Mouse (Mus musculus): Measurements from ENCODE around the gene Sord.
A peak's percentile ranks its signal among the peaks of the same experiment; 100 is the strongest.

The Sord gene

DNA sequence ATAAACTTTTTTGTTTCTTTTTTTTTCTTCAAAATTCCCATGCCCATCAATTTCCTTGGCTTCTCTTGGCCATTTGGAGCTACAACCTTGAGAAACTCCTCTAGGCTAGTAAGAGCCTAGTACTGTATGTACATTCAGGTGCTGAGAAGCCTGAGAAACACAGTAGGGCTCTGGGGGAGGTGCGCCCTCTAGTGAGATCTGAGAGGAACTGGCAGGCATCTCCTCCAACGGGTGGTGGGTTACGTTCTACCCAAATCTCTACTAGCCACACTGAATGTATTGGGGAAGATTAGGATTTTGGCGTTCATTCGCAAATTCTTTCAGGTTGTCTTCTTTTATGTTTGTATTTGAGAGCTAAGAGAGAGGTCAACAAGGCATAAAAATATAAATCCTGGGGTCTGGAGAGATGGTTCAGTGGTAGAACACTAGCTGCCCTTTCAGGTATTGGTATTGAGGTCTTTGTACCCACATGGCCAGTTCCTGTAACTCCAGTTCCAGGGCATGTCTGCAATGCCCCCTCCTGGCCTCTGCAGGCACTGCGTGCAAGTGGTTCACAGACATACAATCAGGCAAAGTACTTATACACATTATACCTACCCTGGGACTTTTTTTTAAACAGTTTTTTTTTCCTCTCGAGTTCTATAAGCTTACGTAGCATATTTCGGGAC is 68.2 kb downstream of the Sord start:
- peak in 1 of 2 experiments; percentile 30 for DNase-seq (ENCODE audit: low spot score in 2 of 2)

DNA sequence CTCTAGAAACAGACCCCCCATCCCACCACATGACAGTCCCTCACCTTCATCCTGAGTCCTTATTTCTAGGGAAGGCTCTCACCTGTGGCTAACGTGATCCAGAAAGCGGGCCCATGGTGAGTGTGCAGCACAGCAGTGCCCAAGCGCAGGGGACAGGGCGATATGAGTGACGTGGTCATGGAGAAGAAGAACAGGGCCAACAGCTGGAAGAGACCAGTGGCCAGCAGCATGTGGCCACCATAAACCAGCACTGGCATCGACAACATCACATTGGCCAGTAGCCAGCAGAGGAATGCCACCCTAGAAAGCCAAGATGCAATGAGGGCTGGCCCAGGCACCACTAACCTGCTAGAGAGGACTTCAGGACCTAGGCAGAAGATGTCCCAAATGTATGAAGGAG is 70.0 kb downstream of the Sord start:
- no peak for DNase-seq (ENCODE audit: low spot score in 2 of 2)

DNA sequence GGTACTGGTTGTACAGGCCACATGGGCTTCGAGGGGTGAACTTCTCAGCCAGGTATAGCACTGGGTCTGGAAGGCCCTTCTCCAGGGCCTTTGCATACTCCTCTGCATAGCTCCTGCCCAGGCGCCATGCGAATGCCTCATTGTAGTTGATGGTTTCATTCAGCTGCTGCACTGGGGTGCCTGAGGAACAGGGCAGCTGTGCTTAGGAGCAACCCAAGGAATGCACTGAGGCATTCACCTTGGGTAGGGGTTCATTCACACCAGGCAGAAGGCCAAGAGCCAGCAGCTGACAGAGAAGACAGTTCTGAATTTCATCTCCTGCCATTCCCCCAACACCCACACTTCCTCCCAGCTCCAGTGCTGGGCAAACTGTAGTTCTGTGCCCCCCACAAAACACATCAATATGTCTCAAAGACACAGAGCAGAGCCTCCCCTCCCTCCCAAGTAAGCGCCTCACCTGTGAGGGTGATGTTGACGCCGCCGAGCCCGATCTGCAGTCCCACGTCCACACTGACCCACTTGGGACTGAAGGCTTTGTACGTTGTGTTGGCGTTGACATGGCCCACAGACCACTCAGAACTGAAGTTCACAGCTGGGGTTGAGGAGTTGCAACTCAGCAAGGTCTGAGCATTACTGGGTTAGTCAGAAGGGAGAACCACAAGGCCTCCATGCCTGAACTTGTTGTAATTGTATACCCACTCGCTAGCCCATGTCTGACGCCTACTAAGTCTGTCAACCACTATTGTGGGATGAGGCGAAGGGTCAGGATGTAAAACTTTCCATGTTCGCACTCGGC is 70.7 kb downstream of the Sord start:
- no peak for DNase-seq (ENCODE audit: low spot score in 2 of 2)

DNA sequence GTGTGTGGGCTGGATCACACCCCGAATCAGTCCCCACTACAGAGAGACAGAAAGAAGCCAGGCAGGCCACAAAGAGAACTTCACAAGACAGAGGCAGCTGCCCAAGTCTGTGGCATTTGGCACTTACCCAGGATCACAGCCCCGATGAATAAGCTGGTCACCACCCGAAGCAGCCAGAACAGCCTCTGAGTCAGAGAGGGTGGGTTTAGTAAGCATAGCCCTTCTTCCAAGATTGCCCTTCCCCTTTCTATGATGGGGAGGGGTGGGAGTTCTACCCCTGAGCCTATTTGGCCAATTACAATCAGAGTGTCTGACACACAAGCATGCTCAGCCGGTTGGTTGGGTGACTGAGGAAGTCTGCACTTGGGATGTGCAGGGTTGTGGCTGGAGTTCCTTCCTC is 71.6 kb downstream of the Sord start:
- DNase-seq (ENCODE audit: low spot score in 2 of 2) = no peak

DNA sequence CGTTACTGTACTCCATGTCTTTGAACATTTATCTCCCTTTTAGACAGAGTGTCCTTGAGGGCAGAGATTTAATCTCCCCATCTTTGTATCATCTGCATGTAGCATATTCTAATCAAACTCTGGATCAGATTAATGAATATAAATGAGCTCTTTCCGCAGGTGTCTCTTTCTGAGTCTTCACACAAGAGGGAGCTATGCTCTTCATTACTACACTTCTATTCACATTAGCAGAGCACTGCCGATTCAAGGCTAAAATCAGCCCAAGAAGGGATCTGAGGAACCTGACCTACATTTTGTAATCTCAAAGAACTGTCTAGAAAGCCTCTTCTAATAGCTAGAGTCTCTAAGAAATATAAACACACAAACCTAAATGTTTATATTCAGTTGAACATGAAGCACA is 75.1 kb downstream of the Sord start:
- DNase-seq (ENCODE audit: low spot score in 2 of 2) = no peak

DNA sequence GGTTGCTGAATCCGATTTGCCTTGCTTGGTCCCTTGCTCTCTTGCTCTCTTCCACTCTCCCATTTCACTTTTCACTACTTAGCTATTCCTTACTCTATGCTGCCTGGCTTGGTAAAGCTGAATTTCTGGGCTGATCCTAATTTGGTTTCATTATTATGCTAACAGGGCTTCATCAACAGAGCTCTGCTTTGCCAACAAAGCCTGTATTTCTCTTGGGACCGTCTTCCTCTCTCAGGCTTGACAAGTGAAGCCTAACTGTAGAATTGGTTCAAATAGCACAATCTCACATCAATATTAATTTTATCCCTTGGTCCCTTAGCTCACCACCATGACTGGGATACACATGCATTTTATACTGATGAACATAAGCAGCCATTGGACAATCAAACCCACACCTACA is 77.0 kb downstream of the Sord start:
- no peak for DNase-seq (ENCODE audit: low spot score in 2 of 2)

DNA sequence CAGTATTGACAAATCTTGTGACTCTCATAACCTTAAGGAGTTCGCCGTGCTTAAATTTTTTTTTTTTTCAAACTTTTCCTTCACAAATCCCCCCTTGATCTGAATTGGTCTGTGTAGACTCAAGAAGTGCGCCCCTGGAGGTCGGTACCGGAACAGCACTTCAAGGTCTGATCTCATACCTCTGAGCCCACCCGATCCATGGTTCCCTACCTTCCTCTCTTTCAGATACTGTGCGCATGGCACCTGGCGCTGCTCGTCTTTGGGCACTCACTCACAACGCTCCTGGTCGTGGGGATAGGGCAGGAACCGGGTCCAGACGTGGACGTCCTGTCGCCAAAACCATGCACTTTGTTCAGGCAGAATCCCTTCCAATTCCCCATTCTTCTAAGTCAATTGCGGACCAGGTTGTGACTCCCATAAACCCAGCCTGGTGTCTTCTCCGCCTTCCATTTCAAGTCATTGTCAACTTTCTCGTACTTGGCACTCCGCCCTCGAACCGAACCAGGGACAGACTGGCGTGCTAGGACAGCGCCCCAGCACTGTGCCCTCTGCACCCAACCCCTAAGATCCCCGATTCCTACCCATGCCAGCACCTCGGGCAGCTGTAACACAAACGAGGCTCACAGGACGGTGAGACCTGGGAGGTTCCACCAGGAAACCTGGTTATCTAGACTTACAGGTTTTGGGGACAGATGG is 78.3 kb downstream of the Sord start:
- no peak for DNase-seq (ENCODE audit: low spot score in 2 of 2)

DNA sequence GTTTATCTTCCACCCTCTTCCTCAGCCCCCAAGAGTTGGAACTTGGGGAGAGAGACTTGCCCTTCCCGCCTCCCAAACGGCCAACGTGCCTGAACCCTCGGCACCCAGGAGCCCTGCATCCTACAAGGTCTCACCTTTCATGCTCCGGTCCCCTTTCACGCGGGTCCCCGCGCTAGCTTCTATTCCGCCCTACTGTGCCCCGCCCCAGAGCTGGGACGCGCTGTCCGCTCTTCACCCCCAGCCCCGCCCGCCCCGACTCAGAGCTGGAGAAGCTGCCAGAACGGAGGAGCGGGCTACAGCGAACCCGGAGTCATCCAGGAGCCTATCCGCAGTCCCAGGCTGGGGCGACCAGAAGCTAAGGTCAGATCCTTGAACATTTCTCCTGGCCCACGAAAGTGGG is 79.0 kb downstream of the Sord start, which contains the start of gene Duoxa1:
TSS of gene Duoxa1 (minus strand) at position 195 of the 400 bp plus-strand sequence.
- no peak for DNase-seq (ENCODE audit: low spot score in 2 of 2)
